Mouse (Mus musculus) Patski (cell line): ENCODE data around the gene Pnkd. TPM values are rescaled to one million over a fixed set of nuclear protein-coding genes. Genes with fewer than 3 reads are reported as not detected.

Source experiments
- ATAC-seq: fragments of 100-300 bp; one replicate; pipeline ENCODE4 v1.8.0; 2021
- CTCF ChIA-PET: fragments of 350-600 bp; sonication (Branson Sonifier 250); formaldehyde crosslinking; loops from one replicate; lab custom pipeline; 2022; ENCODE audit warnings: inconsistent platforms; lab: Charles Lee
- POLR2A ChIA-PET: fragments of 350-600 bp; sonication (Branson Sonifier 250); formaldehyde crosslinking; loops from one replicate; lab custom pipeline; 2022; ENCODE audit warnings: antibody characterized with exemption, inconsistent platforms; lab: Charles Lee
- DNase-seq: peaks from one replicate; pipeline ENCODE4 v3.0.0-alpha.2; 2011; ENCODE audit warnings: low read depth, low spot score
- H3K27me3 ChIP-seq: fragments of 371-371 bp; one replicate; pipeline ENCODE4 v1.5.1; 2021
- CTCF ChIP-seq: fragments of 100-300 bp; IDR thresholded peaks from one replicate; pipeline ENCODE4 v1.5.1; 2021
- in situ Hi-C: fragments of 300-500 bp; cut with MboI; formaldehyde crosslinking; loops from 3 replicates; pipeline ENCODE4 v1.11.1; 2018; ENCODE audit warnings: low pct_unique_long_range_greater_than_20kb, mixed read lengths
- polyA plus RNA-seq: library from polyadenylated mRNA; unstranded; gene quantifications from one replicate; pipeline ENCODE4 v1.2.3, GENCODE M21; 2021

Pnkd gene
- polyA plus RNA-seq, 1 experiment from 2014 or later: 158 TPM

DNA sequence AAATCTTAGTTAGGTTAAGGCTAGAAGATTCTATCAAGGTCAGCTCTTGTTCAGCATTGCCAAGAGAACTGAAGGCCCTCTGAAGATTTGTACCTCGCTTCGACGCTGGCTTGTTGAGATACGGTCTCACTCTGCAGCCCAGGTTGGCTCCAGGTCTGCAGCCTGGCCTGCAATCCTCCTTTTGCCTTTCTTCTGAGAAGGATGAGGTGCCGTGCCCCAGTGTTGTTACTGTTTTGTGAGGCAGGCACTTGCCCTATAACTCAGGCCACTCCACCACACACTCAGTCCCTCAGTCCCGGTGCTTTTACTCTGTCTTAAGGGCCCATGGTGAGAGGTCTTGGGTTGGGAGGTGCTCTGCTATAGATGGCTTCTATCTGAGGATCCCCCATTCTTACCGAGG lies 17.5 kb downstream of the Pnkd start:
- POLR2A ChIA-PET: no interaction called here
- ATAC-seq (no peak), DNase-seq (no peak)
- no peak for TF ChIP-seq CTCF
- in situ Hi-C loops: no loop called here
- H3K27me3 ChIP-seq: no peaks in the 10 kb centered on the region
- CTCF ChIA-PET: interaction anchor here (1.7 kb wide), 1 partner anchor 16 kb away, joined by 4 read pairs; no protein-coding TSS in a partner anchor

DNA sequence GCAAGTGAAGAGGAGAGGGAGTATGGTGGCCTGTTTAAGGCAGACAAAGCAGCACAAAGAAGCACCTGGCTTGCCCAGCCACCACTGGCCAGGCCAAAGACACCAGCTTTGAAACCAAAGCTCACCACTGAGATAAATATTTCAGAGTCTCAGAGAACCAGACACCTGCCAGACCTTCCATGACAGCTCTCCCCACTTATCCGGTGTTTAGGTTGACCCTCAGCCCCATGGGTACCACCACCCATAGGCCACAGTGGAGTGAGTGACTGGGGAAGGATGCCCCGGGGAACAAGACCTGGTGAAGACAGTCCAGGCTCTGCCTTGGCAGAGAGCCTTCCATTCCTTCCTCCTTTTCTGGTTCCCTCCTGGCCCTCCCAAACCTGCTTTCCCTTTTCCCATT lies 18.1 kb downstream of the Pnkd start:
- DNase-seq: no peak
- H3K27me3 ChIP-seq: no peaks in the 10 kb centered on the region
- no peak for ATAC-seq
- in situ Hi-C loops: no loop called here
- ChIA-PET CTCF (interaction anchor here (1.7 kb wide), 1 partner anchor 16 kb away, joined by 4 read pairs; no protein-coding TSS in a partner anchor), POLR2A (no interaction called here)
- TF ChIP-seq CTCF: no peak

- ATAC-seq (peak; percentile 72), DNase-seq (no peak)
- H3K27me3 ChIP-seq: no peaks in the 10 kb centered on the region
- ChIA-PET POLR2A (interaction anchor here (0.6 to 1.7 kb wide), 3 partner anchors 14 to 94 kb away, joined by 3 to 4 read pairs (median 4); no protein-coding TSS in a partner anchor), CTCF (interaction anchor here (1.7 kb wide), 1 partner anchor 8 kb away, joined by 6 read pairs; no protein-coding TSS in a partner anchor)
- in situ Hi-C loops: no loop called here
- TF ChIP-seq CTCF: no peak
Measured at GRCm38 (mm10) chr1:74303509-74304338, 19.0 kb downstream of the Pnkd start.

GRCm38 (mm10) chr1:74304339-74304790 lies 19.6 kb downstream of the Pnkd start:
- DNase-seq (no peak), ATAC-seq (peak; percentile 24)
- ChIA-PET CTCF (interaction anchor here (1.3 to 1.7 kb wide), 3 partner anchors 9 to 99 kb away, joined by 4 to 6 read pairs (median 4); no protein-coding TSS in a partner anchor), POLR2A (interaction anchor here (1.4 to 1.7 kb wide), 2 partner anchors 15 to 19 kb away, joined by 3 to 4 read pairs; no protein-coding TSS in a partner anchor)
- TF ChIP-seq CTCF: no peak
- no peaks in the 10 kb centered on the region for H3K27me3 ChIP-seq
- in situ Hi-C loops: no loop called here

DNA sequence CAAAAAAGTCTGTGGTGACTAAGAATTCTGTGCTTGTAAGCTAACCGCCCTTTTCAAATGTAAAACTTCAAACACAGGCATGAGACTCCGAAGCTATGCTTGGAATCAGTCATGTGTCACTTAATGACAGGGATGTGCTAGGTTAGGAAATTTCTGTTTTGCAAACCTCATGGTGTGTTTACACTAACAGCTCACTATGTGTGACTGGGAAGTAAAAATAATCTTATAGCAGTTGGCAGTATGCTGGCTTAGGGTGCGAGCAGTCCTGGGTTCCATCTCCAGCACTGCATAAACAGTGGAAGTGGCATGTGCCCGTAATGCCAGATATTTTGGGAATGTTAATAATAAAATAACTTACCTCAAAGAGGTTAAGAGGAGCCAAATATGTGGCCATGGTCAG lies 20.2 kb downstream of the Pnkd start:
- no peak for DNase-seq
- in situ Hi-C loops: no loop called here
- ChIA-PET POLR2A (interaction anchor here (1.4 to 1.7 kb wide), 2 partner anchors 15 to 19 kb away, joined by 3 to 4 read pairs; no protein-coding TSS in a partner anchor), CTCF (interaction anchor here (1.3 to 1.7 kb wide), 3 partner anchors 9 to 99 kb away, joined by 4 to 6 read pairs (median 4); no protein-coding TSS in a partner anchor)
- ATAC-seq: no peak
- TF ChIP-seq CTCF: no peak
- H3K27me3 ChIP-seq: no peaks in the 10 kb centered on the region

GRCm38 (mm10) chr1:74305522-74305921 lies 20.8 kb downstream of the Pnkd start, which contains the start of gene Tmbim1:
Gene Tmbim1, minus strand, starts transcription at chr1:74305622.
- ChIA-PET CTCF (interaction anchor here (1.3 to 1.7 kb wide), 3 partner anchors 10 to 100 kb away, joined by 4 to 6 read pairs (median 4); no protein-coding TSS in a partner anchor), POLR2A (interaction anchor here (1.4 kb wide), 1 partner anchor 16 kb away, joined by 3 read pairs; no protein-coding TSS in a partner anchor)
- DNase-seq: no peak
- in situ Hi-C loops: no loop called here
- no peak for TF ChIP-seq CTCF
- no peaks in the 10 kb centered on the region for H3K27me3 ChIP-seq
- no peak for ATAC-seq

DNA sequence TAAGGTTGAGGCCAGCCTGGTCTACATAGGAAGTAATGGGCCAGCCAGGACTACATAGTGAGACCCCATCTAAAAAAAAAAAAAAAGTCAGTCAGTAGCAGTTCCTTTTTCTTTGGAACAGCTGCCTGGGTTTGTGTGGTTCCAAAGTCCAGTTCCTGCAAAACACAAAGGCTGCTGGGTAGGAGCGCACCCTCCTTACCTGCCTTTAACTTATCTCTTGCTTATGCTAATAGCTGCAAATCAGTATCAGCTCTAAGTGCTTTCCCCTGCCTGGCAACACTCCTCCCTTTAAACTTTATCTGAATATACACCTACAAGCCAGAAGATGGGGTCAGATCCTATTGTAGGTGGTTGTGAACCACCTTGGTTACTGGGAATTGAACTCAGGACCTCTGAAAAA lies 22.4 kb downstream of the Pnkd start:
- DNase-seq (no peak), ATAC-seq (no peak)
- POLR2A ChIA-PET: interaction anchor here (0.6 to 0.7 kb wide), 2 partner anchors 12 to 133 kb away, joined by 3 to 6 read pairs; no protein-coding TSS in a partner anchor
- in situ Hi-C loops: no loop called here
- no peaks in the 10 kb centered on the region for H3K27me3 ChIP-seq
- CTCF ChIA-PET: no interaction called here
- TF ChIP-seq CTCF: no peak

DNA sequence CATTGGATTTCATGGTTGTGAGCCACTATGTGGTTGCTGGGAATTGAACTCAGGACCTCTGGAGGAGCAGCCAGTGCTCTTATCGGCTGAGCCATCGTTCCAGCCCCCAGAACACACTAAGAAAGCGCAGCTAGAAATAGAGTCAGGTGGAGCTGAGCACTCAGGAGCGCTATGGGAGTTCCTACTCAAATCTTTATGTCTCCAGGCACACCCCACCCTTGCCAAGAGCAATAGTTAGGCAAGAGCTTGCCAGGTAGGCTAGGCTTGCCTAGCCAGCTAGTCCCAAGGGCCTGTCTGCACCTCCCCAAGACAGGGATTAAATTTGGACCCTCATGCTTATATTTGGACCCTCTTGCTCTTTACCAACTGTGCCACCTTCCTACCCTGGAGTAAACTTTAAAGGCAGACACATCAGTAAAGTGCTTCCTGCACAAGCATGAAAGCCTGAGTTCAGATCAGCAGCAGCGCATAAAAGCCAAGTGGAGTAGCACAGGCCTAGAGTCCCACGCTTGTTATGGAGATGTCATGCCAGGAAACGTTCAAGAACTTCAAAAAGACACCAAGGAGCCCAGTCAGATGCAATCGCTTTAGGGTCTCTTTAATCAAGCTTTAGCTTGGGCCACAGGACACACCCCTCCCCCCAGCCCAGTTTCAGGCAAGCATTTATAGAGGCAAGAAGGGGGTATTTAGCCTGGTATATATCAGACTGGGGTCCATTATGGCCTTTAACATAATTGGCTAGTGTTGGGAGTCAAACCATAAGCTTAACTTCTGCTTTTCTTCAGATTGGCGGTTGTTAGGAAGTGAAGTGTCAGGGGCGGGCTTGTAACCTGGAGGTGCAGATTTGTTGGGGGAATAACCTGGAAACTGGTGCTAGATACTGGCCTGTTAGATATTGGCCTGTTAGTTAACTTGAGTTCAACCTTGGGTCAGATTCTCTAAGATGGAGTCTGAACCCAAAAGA lies 23.6 kb downstream of the Pnkd start:
- H3K27me3 ChIP-seq: no peaks in the 10 kb centered on the region
- ChIA-PET CTCF (interaction anchor here (1.8 kb wide), 1 partner anchor 10 kb away, joined by 6 read pairs; no protein-coding TSS in a partner anchor), POLR2A (no interaction called here)
- in situ Hi-C loops: no loop called here
- no peak for DNase-seq
- ATAC-seq: no peak
- TF ChIP-seq CTCF: no peak

DNA sequence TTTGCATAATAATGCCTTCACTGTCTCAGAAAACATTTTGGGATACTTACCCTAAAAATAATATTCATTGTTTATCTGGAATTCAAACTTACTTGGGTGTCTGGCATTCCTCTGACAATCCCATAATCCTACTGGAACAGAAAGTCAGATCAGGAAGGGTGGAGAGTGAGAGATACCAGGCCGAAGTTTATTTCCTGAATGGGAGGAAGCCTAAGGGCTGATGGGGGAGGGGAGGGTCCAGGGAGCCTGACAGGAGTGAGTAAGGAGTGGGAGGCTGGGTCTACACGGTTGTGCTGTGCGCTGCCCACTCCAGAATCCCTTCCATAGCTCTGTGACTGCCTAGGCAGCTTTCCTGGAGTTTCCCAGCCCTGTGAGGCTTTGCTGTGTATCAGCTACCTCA lies 25.0 kb downstream of the Pnkd start:
- TF ChIP-seq CTCF: no peak
- DNase-seq (no peak), ATAC-seq (no peak)
- ChIA-PET POLR2A (no interaction called here), CTCF (interaction anchor here (1.3 to 1.8 kb wide), 2 partner anchors 12 to 23 kb away, joined by 4 to 6 read pairs; no protein-coding TSS in a partner anchor)
- H3K27me3 ChIP-seq: no peaks in the 10 kb centered on the region
- in situ Hi-C loops: loop anchor here (5.0 kb wide), 2 partner anchors 53 to 138 kb away; partner anchors contain the start of gene Catip
